In the genomic region with DNA sequence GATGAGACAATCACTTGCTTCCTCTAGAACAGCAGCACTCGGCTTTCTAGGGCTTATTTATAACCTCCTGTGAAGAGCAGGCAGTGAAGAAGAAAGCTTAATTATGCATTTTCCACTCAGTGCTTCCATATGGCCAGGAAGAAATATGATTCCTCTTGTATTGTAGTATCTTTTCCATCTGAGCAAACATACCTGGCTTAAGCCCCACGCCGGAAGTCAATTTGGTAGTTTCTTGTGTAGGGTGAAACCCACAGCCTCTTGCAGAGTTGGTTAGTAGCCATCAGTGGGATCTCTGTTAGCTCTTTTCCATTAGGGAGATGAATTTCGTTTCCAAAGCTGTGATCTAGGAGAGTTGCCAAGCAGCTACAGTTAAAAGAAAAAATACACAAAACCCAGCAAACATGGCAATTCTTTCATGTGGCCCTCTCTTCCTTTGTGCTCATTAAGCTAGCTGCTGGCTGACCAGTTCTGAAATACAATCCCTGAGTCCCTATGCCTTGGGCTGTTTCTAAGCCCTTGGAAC, we compare ENCODE assay signal across 12 mouse cellular contexts.
DNase-seq lines count a peak whose midpoint lies in the region; ATAC-seq lines count a peak whose summit lies in the region.
"Had no signal": no experiment of that assay in that cellular context is flagged by ENCODE, and none has a peak within 500 bp of the region (broad histone marks: within the 10 kb centered on the region; RNA-seq: fewer than 3 reads in every experiment).

No protein-coding gene starts in this region.

- no peaks in the 10 kb centered on the region for H3K36me3 ChIP-seq in forebrain, embryonic 15.5 days
- H3K36me3 ChIP-seq in forebrain, embryonic 11.5 days (ENCODE audit: control insufficient read depth, insufficient read depth, low read length): no peaks in the 10 kb centered on the region
- no peaks in the 10 kb centered on the region for H3K36me3 ChIP-seq in kidney, embryonic 16.5 days (ENCODE audit: insufficient read depth, low read length)
- H3K36me3 ChIP-seq: G1E had no signal

- ATAC-seq in forebrain, embryonic 15.5 days (replicated peaks): no peak
- ATAC-seq in forebrain, embryonic 11.5 days (replicated peaks; ENCODE audit: low FRiP score): no peak
- no peak for ATAC-seq in kidney, embryonic 16.5 days (ENCODE audit: low FRiP score, low TSS enrichment)

- DNase-seq in forebrain, embryonic 11.5 days (ENCODE audit: low spot score): no peak
- DNase-seq in kidney, adult 8-10 months: no peak
- peak; percentile 38 for DNase-seq in right cerebral cortex, adult 18-20 months
- DNase-seq in right cerebral cortex, postnatal 4 days: no peak
- DNase-seq in right cerebral cortex, postnatal 25 days: peak; percentile 10
- no peak for DNase-seq in kidney, adult 9 months
- DNase-seq: cerebellum, postnatal 36 days; kidney, adult 18-20 months; thymus, postnatal 36 days had no signal

- no peaks in the 10 kb centered on the region for H3K9me3 ChIP-seq in forebrain, embryonic 15.5 days
- no peaks in the 10 kb centered on the region for H3K9me3 ChIP-seq in forebrain, embryonic 11.5 days (ENCODE audit: control insufficient read depth, low read length)
- no peaks in the 10 kb centered on the region for H3K9me3 ChIP-seq in kidney, embryonic 16.5 days (ENCODE audit: low read length)
- H3K9me3 ChIP-seq: G1E had no signal

- H3K9ac ChIP-seq in forebrain, embryonic 15.5 days (replicated peaks): no peak overlapping the region
- no peak overlapping the region for H3K9ac ChIP-seq in forebrain, embryonic 11.5 days (ENCODE audit: low read length)
- H3K9ac ChIP-seq in kidney, embryonic 16.5 days (replicated peaks; ENCODE audit: low read length): no peak overlapping the region

- WGBS in forebrain, embryonic 15.5 days: 39% methylated on average over 4 of the region's 4 CpGs
- WGBS in forebrain, embryonic 11.5 days: 74% methylated on average over 4 of the region's 4 CpGs
- 37% methylated on average over 4 of the region's 4 CpGs for WGBS in kidney, embryonic 16.5 days

- H3K27ac ChIP-seq in forebrain, embryonic 15.5 days (replicated peaks): peak overlapping the region; percentile 25; the same call in 1 of the 2 replicates
- no peak overlapping the region for H3K27ac ChIP-seq in forebrain, embryonic 11.5 days (ENCODE audit: low read depth, low read length)
- H3K27ac ChIP-seq in kidney, embryonic 16.5 days (ENCODE audit: low read length): peak overlapping the region; percentile 47; the same call in 1 of the 2 replicates

- no peaks in the 10 kb centered on the region for H3K27me3 ChIP-seq in forebrain, embryonic 15.5 days
- no peaks in the 10 kb centered on the region for H3K27me3 ChIP-seq in forebrain, embryonic 11.5 days (ENCODE audit: control insufficient read depth, insufficient read depth, low read length)
- no peaks in the 10 kb centered on the region for H3K27me3 ChIP-seq in kidney, embryonic 16.5 days (ENCODE audit: insufficient read depth, low read length)

- H3K4me2 ChIP-seq in forebrain, embryonic 15.5 days (replicated peaks): no peak overlapping the region
- H3K4me2 ChIP-seq in forebrain, embryonic 11.5 days (ENCODE audit: low read depth, low read length, severe bottlenecking): no peak overlapping the region
- no peak overlapping the region for H3K4me2 ChIP-seq in kidney, embryonic 16.5 days (replicated peaks; ENCODE audit: low read depth, low read length)

- no peak overlapping the region for H3K4me3 ChIP-seq in forebrain, embryonic 15.5 days
- no peak overlapping the region for H3K4me3 ChIP-seq in forebrain, embryonic 11.5 days (ENCODE audit: low read depth, low read length)
- no peak overlapping the region for H3K4me3 ChIP-seq in kidney, embryonic 16.5 days (ENCODE audit: low read length)

- H3K4me1 ChIP-seq in forebrain, embryonic 15.5 days: peaks cover 8% of the 10 kb centered on the region; the same call in 1 of the 2 replicates
- no peaks in the 10 kb centered on the region for H3K4me1 ChIP-seq in forebrain, embryonic 11.5 days (replicated peaks; ENCODE audit: control insufficient read depth, insufficient read depth, low read length)
- peaks cover 41% of the 10 kb centered on the region for H3K4me1 ChIP-seq in kidney, embryonic 16.5 days (ENCODE audit: insufficient read depth, low read length)

Comparison
In these comparisons a context has a peak if more than half of its experiments do, and no peak if none do; other contexts are left out.
1. DNase-seq: peak in right cerebral cortex, adult 18-20 months (single experiment) and right cerebral cortex, postnatal 25 days (single experiment); none in forebrain, embryonic 11.5 days (single experiment), kidney, adult 8-10 months (0 of 2), right cerebral cortex, postnatal 4 days (single experiment) and kidney, adult 9 months (single experiment).